ENCODE assay signal across 9 mouse cellular contexts in the genomic region with DNA sequence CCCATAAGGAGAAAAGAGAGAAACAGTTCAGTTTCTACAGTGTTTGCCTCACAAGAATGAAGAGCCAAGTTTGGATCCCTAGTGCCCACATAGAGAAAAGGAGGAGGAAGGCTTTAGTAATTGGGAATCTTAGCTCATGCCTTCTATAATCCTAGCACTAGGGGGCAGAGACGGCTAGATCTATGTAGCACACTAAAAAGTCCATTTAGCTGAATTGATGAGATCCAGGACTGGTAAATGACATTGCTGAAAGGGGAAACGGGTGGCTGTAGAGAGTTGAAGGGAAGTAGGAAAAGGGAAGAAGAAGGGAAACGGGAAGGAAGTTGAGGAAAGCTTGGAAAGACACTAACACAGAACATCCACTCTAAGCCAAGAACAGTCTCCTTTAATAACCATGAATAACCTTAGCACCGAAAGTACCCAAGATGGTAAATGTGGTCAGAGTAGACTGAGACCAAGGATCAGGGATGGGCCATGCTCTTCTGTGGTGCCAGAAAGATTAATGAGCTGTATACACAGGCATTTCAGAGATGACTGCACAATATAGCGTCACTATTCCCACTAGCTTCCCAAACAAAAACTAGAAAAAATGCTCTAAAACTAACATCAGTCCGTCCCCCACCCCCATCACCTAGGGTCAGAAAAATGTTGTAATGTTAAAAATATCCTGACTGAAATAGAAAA.
DNase-seq lines count a peak whose midpoint lies in the region; ATAC-seq and TF ChIP-seq lines count a peak whose summit lies in the region.
"Had no signal": no experiment of that assay in that cellular context is flagged by ENCODE, and none has a peak within 500 bp of the region (broad histone marks: within the 10 kb centered on the region; RNA-seq: fewer than 3 reads in every experiment).

No protein-coding gene starts in this region.

- H3K4me1 ChIP-seq in hindbrain, embryonic 11.5 days (replicated peaks; ENCODE audit: control insufficient read depth, insufficient read depth, low read length): no peaks in the 10 kb centered on the region
- H3K4me1 ChIP-seq: liver, embryonic 15.5 days had no signal

- peak; percentile 32 to 86 for DNase-seq in adrenal gland, adult (ENCODE audit: inconsistent age in 2 of 2, low spot score in 1 of 2)
- DNase-seq in adrenal gland, postnatal 25 days: no peak
- DNase-seq in Muller cell, postnatal 12 days (ENCODE audit: inconsistent ontology term): peak; percentile 59
- peak; percentile 70 for DNase-seq in embryo, embryonic 10.5 days (ENCODE audit: low spot score)
- DNase-seq in hindbrain, embryonic 11.5 days (ENCODE audit: low spot score): peak; percentile 58
- DNase-seq in layer of hippocampus, adult 9-11 months: peak; percentile 78

- no peaks in the 10 kb centered on the region for H3K36me3 ChIP-seq in hindbrain, embryonic 11.5 days (ENCODE audit: control insufficient read depth, insufficient read depth, low read length)
- H3K36me3 ChIP-seq in myocyte (ENCODE audit: control insufficient read depth, insufficient read depth): no peaks in the 10 kb centered on the region
- H3K36me3 ChIP-seq: liver, embryonic 15.5 days had no signal

- no peak overlapping the region for H3K4me3 ChIP-seq in hindbrain, embryonic 11.5 days (ENCODE audit: low read depth, low read length)
- H3K4me3 ChIP-seq in myocyte: no peak overlapping the region
- H3K4me3 ChIP-seq: liver, embryonic 15.5 days had no signal

- no peaks in the 10 kb centered on the region for H3K9me3 ChIP-seq in hindbrain, embryonic 11.5 days (ENCODE audit: control insufficient read depth, low read length)
- H3K9me3 ChIP-seq: liver, embryonic 15.5 days had no signal

- no peak overlapping the region for H3K9ac ChIP-seq in hindbrain, embryonic 11.5 days (ENCODE audit: low read depth, low read length)
- H3K9ac ChIP-seq: liver, embryonic 15.5 days had no signal

- H3K27me3 ChIP-seq in hindbrain, embryonic 11.5 days (ENCODE audit: control insufficient read depth, insufficient read depth, low read length): no peaks in the 10 kb centered on the region
- no peaks in the 10 kb centered on the region for H3K27me3 ChIP-seq in myocyte (ENCODE audit: control insufficient read depth, insufficient read depth, insufficient read length)
- H3K27me3 ChIP-seq: liver, embryonic 15.5 days had no signal

- H3K27ac ChIP-seq in hindbrain, embryonic 11.5 days (ENCODE audit: low read depth, low read length): no peak overlapping the region
- H3K27ac ChIP-seq: liver, embryonic 15.5 days had no signal

- 55% methylated on average over 6 of the region's 6 CpGs for WGBS in hindbrain, embryonic 11.5 days

- no peak overlapping the region for H3ac ChIP-seq in myocyte (ENCODE audit: control insufficient read depth, insufficient read length)

- peaks cover 17% of the 10 kb centered on the region for H3K79me2 ChIP-seq in myocyte (ENCODE audit: control insufficient read depth, insufficient read depth)

- peak; percentile 57 for ATAC-seq in hindbrain, embryonic 11.5 days (ENCODE audit: low FRiP score)
- ATAC-seq in megakaryocyte, adult 5-6 weeks (ENCODE audit: poor library complexity, severe bottlenecking): no peak; the same call in 1 of the 2 replicates

- no peak overlapping the region for H3K4me2 ChIP-seq in hindbrain, embryonic 11.5 days (replicated peaks; ENCODE audit: low read depth, low read length)
- H3K4me2 ChIP-seq in myocyte (ENCODE audit: low read depth): peak overlapping the region; percentile 32
- H3K4me2 ChIP-seq: liver, embryonic 15.5 days had no signal

- no peak for TF ChIP-seq POLR2A in myocyte (IDR thresholded peaks at IDR 0.05; ENCODE audit: insufficient read length, low read depth)

TF ChIP-seq in myocyte, 11 proteins besides CTCF, POLR2A, EP300 and RAD21:
- TF ChIP-seq MYOG (IDR thresholded peaks at IDR 0.05; ENCODE audit: control insufficient read depth in 1 of 3, insufficient read depth in 1 of 3, insufficient read length in 2 of 3, low read depth in 2 of 3) (no peak), SRF (IDR thresholded peaks at IDR 0.05; ENCODE audit: control insufficient read depth, insufficient read length, low read depth) (no peak), MAX (IDR thresholded peaks at IDR 0.05; ENCODE audit: low read depth) (no peak)
